Mouse (Mus musculus): ENCODE results near the gene Ptpdc1.

DNA sequence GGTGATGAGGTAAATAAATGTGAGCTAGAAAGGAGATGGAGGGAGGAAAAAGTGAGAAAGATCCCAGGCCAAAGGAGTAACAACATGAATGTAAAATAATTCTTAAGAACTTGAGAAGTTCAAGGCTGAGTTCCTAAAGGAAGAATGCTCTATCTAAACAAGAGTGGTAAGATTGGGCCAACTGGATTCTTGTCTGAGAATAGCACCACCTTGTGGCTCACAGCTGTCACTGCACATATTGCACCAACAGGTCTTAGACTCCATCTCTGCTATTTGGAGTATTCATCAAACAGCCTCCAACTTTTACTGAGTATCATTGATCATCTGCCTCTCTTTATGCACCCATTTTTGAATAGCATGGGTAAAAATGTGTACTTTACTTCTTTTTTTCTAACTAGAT lies 14.1 kb upstream of the Ptpdc1 start:
- TF ChIP-seq CTCF (IDR thresholded peaks at IDR 0.05; ENCODE audit: borderline replicate concordance, extremely low read depth, insufficient read depth, insufficient read length) = peak; percentile 91; the same call in 1 of the 2 replicates
- TF ChIP-seq POLR2A (IDR thresholded peaks at IDR 0.05; ENCODE audit: borderline replicate concordance, extremely low read depth, insufficient read depth, insufficient read length, poor library complexity, severe bottlenecking) = no peak
